Mouse (Mus musculus) testis, adult 2 months (tissue): ENCODE data around the gene Endod1.

Source experiments
- CTCF ChIP-seq: fragments of 200-500 bp; IDR thresholded peaks from 2 replicates; pipeline ENCODE4 v1.5.1; 2012; ENCODE audit warnings: low read depth, mild to moderate bottlenecking, inconsistent platforms, low read length, moderate library complexity; ENCODE audit not compliant: control insufficient read depth, insufficient read depth, insufficient replicate concordance
- POLR2A ChIP-seq: fragments of 200-500 bp; IDR thresholded peaks from 2 replicates; pipeline ENCODE4 v1.6.1; 2012; ENCODE audit warnings: low read depth, mild to moderate bottlenecking, inconsistent platforms, low read length, moderate library complexity; ENCODE audit not compliant: control insufficient read depth

DNA sequence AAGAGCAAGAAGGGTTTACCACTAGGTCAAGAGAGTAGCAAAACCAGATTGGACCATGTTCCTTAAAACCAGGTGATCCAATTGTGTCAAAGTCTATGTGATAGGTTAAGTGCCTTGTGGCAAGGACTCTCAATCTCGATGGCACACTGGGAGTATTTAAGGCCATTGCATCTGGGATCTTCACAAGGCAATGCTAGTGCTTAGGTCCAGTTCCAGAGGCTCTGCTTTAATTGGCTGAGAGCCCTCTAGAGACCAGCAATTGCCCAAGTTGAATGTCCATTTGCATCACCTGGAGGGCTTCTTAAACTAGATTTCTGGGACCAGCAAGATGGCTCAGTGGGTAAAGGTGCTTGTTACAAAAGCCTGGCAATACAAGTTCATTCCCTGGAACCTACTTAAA is 17.6 kb upstream of the Endod1 start:
- TF ChIP-seq CTCF (no peak), POLR2A (no peak)
